Mouse (Mus musculus): ENCODE results near the gene Marc2. TPM values are rescaled to one million over a fixed set of nuclear protein-coding genes. Genes with fewer than 3 reads are reported as not detected.

The Marc2 gene
- total RNA-seq (2021) (100 to 1,000 TPM; 288 to 409 TPM), polyA plus RNA-seq (2012; rRNA removed) (117 and 164 TPM in 2 replicates)
- long read RNA-seq, transcript Marc2-201 (8 exons, 1,917 nt): major isoform, 193 of 203 reads
- long read RNA-seq, partial matches to known transcripts: 3 of 203 reads
- long read RNA-seq, other reads (novel, unspliced or antisense): 6 of 203 reads

DNA sequence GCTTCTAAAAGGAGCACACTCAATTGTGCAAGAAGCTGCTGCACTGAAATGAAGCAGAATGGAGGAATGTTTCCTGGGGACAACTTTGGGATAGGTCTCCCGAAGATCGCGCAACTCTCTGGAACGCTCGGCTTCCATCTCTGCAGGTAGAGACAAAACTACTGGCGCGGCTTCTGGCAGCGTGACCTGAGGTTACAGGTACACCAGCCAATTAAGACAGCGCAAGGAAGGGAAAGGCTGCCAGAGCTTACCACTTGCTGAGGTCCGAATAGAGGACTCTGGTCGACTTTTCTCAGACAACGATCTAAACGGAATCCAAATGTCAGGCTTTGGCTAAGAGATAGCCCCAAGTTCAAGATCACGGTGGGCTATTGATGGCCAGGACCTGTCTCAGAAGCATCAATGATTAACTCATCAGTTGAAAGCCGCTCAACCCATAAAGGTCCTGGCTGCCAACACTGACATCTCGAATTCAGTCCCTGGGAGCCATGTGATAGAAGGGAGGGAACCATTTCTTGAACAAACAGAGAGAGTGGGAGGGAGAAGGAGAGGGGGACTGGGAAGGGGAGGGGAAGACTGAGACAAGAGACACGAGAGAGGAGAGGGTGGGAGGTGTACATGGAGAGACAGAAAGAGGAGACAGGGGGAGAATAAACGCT lies at the start of gene Marc2:
Gene Marc2, minus strand, starts transcription at position 360 of the 659 bp plus-strand sequence.
- DNase-seq: no peak

- no peak for DNase-seq
Observed at GRCm38 (mm10) chr1:184891998-184892397, 45.7 kb upstream of the Marc2 start.

DNA sequence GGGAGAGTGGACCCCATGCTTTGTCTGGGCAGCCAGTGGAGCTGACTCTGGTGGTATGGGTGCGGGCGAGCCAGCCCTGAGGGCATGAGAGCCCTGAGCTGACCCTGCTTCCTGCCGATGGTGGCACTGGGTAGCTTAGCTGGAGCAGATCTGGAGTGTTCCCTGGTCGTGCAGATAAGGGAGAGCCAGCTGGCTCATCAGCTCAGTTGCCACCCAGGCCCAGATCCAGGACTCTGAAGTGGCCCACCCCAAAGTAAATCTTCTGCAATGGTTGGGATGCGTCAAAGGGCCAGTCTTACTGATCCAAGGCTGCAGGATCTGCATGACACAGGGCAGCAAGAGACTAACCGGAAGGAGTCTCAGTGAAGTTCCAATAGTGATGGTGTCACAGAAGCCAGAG lies 43.2 kb upstream of the Marc2 start:
- peak; percentile 39 for DNase-seq

DNA sequence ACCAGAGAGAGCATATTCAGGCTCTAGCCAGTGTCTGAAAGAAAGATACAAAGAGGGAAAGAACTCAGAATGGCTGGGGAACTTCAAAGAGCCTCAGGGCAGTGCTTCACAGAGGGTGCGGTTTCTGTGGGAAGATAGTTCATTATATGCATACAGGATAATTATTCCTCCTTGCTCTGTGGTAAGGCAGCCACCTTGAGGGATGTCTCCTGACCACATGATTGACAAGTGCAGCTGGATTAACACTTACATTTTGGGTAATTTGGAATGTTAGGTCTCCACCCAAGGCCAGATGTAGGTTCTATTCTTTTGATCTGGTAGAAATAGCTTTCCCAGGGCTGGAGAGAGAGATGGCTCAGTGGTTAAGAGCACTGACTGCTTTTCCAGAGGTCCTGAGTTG lies 39.9 kb upstream of the Marc2 start:
- DNase-seq: no peak

GRCm38 (mm10) chr1:184882281-184883268 lies 36.3 kb upstream of the Marc2 start, which contains the start of gene C130074G19Rik:
TSS of gene C130074G19Rik (minus strand) at chr1:184883218.
- peak; percentile 85 for DNase-seq

- no peak for DNase-seq
Observed at GRCm38 (mm10) chr1:184881861-184882260, 35.6 kb upstream of the Marc2 start.

- no peak for DNase-seq
Observed at GRCm38 (mm10) chr1:184881211-184881610, 35.0 kb upstream of the Marc2 start.

- DNase-seq: no peak
Observed at GRCm38 (mm10) chr1:184878860-184879259, 32.6 kb upstream of the Marc2 start.

GRCm38 (mm10) chr1:184877306-184877705 lies 31.1 kb upstream of the Marc2 start:
- no peak for DNase-seq

DNA sequence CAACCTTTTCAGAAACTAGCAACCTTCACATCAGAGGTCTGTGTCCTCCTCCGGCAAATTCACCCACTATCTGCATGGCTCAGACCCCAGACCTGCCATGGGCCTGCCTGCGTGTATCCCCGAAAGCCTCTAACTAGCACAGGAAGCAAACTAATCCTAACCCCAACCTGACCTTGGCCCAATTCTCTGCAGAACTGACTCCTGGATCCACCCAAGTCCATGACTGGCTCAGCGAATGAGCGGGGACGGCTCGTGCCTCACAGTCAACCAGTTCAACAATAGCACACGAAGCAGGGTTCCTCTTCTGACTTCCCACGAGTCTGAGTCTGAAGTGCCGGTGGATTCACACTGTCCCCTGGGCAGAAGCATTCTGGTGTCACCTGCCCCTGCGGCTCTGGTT lies 27.7 kb upstream of the Marc2 start:
- DNase-seq: peak; percentile 56

- DNase-seq: no peak
Observed at GRCm38 (mm10) chr1:184872069-184872819, 26.0 kb upstream of the Marc2 start.

GRCm38 (mm10) chr1:184871506-184871905 lies 25.3 kb upstream of the Marc2 start:
- DNase-seq: peak; percentile 49

DNA sequence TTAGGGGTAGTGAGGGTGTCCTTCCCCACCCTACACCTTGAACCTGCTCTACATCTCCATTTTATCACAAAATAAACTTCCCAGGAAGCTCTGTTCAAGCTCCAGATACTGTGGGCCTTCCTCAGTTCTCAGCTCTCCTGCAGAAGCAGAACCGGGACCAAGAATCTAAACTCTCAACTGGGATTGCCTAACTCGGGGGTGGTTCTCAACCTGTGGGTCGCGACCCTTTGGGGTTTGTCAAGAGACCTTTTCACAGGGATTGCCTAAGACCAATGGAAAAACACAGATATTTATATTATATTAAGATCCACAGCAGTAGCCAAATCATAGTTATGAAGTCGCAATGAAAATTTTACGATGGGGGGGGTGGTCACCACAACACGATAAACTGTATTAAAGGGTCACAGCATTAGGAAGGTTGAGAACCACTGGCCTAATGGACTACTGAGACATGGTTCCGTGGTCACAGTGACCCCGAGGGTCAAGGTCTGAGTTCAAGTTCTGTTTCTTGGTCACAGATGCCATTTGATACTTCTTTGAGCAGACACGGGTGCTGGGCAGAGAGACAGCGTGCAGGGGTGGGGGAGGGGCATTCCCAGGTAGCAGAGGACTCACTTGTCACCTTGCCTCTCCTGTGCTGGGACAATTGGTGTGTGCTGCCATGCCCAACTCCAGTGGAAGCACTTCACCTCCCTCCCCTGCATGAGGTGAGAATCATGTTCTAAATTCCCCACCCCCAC lies 24.6 kb upstream of the Marc2 start:
- no peak for DNase-seq

GRCm38 (mm10) chr1:184869939-184870565 lies 23.8 kb upstream of the Marc2 start:
- DNase-seq: peak; percentile 71

DNA sequence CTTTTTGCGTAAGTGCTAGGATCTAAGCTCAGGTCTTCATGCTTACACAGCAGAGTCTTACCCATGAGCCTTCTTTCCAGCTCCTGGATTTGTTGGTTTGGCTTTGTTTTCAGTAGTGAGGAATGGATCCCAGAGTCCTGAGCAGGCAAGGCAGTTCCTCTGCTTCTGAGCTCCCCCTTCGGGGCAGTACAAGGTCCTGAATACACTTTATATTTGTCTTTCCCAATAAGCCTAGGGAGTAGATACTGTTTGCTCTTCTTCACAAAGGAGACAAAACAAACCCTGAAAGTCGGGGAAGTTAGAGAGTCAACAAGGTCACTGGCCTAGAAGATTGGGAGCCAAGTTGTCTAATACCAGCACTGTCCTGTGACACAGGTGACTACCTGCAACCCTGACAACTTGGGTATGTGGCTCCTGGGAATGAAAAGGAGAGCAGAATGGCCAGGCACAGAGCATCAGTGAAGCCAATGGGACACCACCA lies 21.4 kb upstream of the Marc2 start:
- no peak for DNase-seq

- DNase-seq: peak; percentile 54
Observed at GRCm38 (mm10) chr1:184864381-184864801, 18.1 kb upstream of the Marc2 start.

- DNase-seq: no peak
Observed at GRCm38 (mm10) chr1:184862636-184863035, 16.4 kb upstream of the Marc2 start.

- no peak for DNase-seq
Observed at GRCm38 (mm10) chr1:184861551-184861950, 15.3 kb upstream of the Marc2 start.

DNA sequence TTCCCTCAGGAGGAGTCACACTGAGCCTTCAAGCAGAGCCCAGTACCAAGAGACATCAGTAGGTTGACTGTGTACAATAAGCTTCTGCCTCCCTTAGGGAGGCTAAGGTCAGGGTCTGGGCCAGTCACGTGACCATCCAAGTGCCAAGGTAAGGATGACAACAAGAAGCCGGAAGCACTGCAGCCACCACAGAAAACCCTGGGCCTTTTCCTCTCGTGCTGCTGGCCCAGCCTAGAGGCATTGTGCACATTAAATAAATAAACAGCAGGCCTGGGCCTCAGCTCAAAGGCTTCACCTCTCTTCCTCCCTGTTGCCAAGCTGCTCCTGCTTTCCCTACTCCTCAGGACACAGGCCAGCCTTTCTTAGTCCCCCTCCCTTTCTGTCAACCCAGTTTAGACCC lies 14.0 kb upstream of the Marc2 start:
- no peak for DNase-seq

DNA sequence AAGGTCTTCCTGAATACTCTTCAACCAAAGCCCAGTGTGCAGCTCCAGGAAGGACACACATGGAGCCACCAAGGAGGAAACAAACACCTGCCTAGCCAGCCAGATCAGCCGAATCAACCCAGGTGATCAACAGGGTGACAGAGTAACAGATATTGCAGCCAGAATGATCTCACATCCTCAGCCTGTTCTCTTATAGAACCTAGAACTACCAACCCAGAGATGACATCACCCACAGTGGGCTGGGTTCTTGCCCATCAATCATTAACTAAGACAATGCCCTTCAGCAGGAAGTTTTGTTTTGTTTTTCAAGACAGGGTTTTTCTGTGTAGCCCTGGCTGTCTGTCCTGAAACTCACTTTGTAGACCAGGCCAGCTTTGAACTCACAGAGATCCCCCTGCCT lies 12.0 kb upstream of the Marc2 start:
- DNase-seq: no peak

- no peak for DNase-seq
Observed at GRCm38 (mm10) chr1:184857216-184857615, 11.0 kb upstream of the Marc2 start.

Data from adrenal gland, adult 2 months (tissue).